Mouse (Mus musculus): ENCODE measurements around the gene Cdk2ap2.

- TF ChIP-seq CTCF (IDR thresholded peaks at IDR 0.05; ENCODE audit: insufficient read depth, low read depth, low read length) (no peak), POLR2A (IDR thresholded peaks at IDR 0.05; ENCODE audit: insufficient read depth, low read depth, low read length) (no peak)
These were observed 16.4 kb upstream of the Cdk2ap2 start for GRCm38 (mm10) chr19:4080511-4081009.

Measured in olfactory bulb, adult 2 months (tissue).